Mouse (Mus musculus) hindbrain, embryonic 11.5 days (tissue): ENCODE measurements around the gene Tyw5. TPM values are rescaled to one million over a fixed set of nuclear protein-coding genes. Genes with fewer than 3 reads are reported as not detected.

ENCODE experiments used
- ATAC-seq: fragments of 200-750 bp; cut with Nextera tagmentation; 2 replicates; pipeline ENCODE4 v1.8.0; 2017; ENCODE audit warnings: mild to moderate bottlenecking, moderate TSS enrichment, moderate library complexity; ENCODE audit not compliant: low FRiP score
- DNase-seq: peaks from one replicate; pipeline ENCODE4 v3.0.0-alpha.2; 2015; ENCODE audit warnings: low spot score
- H3K27ac ChIP-seq: fragments of 300-500 bp; sonication (generic); 2 replicates; pipeline ENCODE4 v1.5.1; 2014; ENCODE audit warnings: mild to moderate bottlenecking, low read depth, low read length
- H3K27me3 ChIP-seq: fragments of 300-500 bp; sonication (generic); 2 replicates; pipeline ENCODE4 v1.6.1; 2014; ENCODE audit warnings: mild to moderate bottlenecking, low read length, moderate library complexity, mixed read lengths; ENCODE audit not compliant: control insufficient read depth, insufficient read depth
- H3K36me3 ChIP-seq: fragments of 300-500 bp; sonication (generic); 2 replicates; pipeline ENCODE4 v1.6.1; 2014; ENCODE audit warnings: mild to moderate bottlenecking, low read length, moderate library complexity, mixed read lengths; ENCODE audit not compliant: control insufficient read depth, insufficient read depth
- H3K4me1 ChIP-seq: fragments of 300-500 bp; sonication (generic); replicated peaks from 2 replicates; pipeline ENCODE4 v1.6.1; 2014; ENCODE audit warnings: low read length, mixed read lengths; ENCODE audit not compliant: control insufficient read depth, insufficient read depth
- H3K4me2 ChIP-seq: fragments of 300-500 bp; sonication (generic); replicated peaks from 2 replicates; pipeline ENCODE4 v1.6.1; 2014; ENCODE audit warnings: mild to moderate bottlenecking, low read depth, low read length
- H3K4me3 ChIP-seq: fragments of 300-500 bp; sonication (generic); 2 replicates; pipeline ENCODE4 v1.5.1; 2014; ENCODE audit warnings: low read depth, low read length
- H3K9ac ChIP-seq: fragments of 300-500 bp; sonication (generic); 2 replicates; pipeline ENCODE4 v1.6.1; 2014; ENCODE audit warnings: low read depth, low read length
- H3K9me3 ChIP-seq: fragments of 300-500 bp; sonication (generic); 2 replicates; pipeline ENCODE4 v1.6.1; 2016; ENCODE audit warnings: low read length; ENCODE audit not compliant: control insufficient read depth
- WGBS: fragments of 180-500 bp; shearing (Covaris S2); extraction: QIAGEN DNeasy Blood & Tissue Kit; methylation state at CpG from one replicate; pipeline ENCODE4 v1.1.7; 2014; 5-methylcytosine and 5-hydroxymethylcytosine counted together
- polyA plus RNA-seq: library from polyadenylated mRNA; unstranded; fragments of >200 nt; fragmentation: Nextera tagmentation; extraction: Ambion mirVana; gene quantifications from 2 replicates; pipeline ENCODE4 v1.2.1, GENCODE M21; 2014

Tyw5 gene
- polyA plus RNA-seq, 1 experiment from 2014 or later: 27.9 TPM

GRCm38 (mm10) chr1:57429786-57430483, 23.0 kb upstream of the Tyw5 start:
- Histone ChIP-seq H3K9ac (peak overlapping the region; percentile 42; the same call in 1 of the 2 replicates), H3K4me3 (no peak overlapping the region), H3K36me3 (no peaks in the 10 kb centered on the region), H3K4me2 (no peak overlapping the region; the same call in 1 of the 2 replicates), H3K4me1 (no peaks in the 10 kb centered on the region), H3K27ac (no peak overlapping the region), H3K27me3 (no peaks in the 10 kb centered on the region), H3K9me3 (no peaks in the 10 kb centered on the region)
- ATAC-seq: peak; percentile 64
- WGBS: 6% methylated on average over 12 of the region's 12 CpGs
- peak; percentile 65 for DNase-seq

GRCm38 (mm10) chr1:57428368-57429308, 21.7 kb upstream of the Tyw5 start:
- peak; percentile 92 for DNase-seq
- H3K4me2 ChIP-seq: no peak overlapping the region
- no peaks in the 10 kb centered on the region for H3K36me3 ChIP-seq
- H3K9me3 ChIP-seq: no peaks in the 10 kb centered on the region
- peak; percentile 81 for ATAC-seq
- no peak overlapping the region for H3K27ac ChIP-seq
- 55% methylated on average over 16 of the region's 16 CpGs for WGBS
- no peaks in the 10 kb centered on the region for H3K4me1 ChIP-seq
- no peaks in the 10 kb centered on the region for H3K27me3 ChIP-seq
- H3K4me3 ChIP-seq: no peak overlapping the region
- H3K9ac ChIP-seq: no peak overlapping the region

- Histone ChIP-seq H3K9me3 (no peaks in the 10 kb centered on the region), H3K4me1 (no peaks in the 10 kb centered on the region), H3K9ac (no peak overlapping the region), H3K27me3 (no peaks in the 10 kb centered on the region), H3K4me3 (no peak overlapping the region), H3K27ac (no peak overlapping the region), H3K36me3 (no peaks in the 10 kb centered on the region), H3K4me2 (no peak overlapping the region)
- DNase-seq: peak; percentile 44
- 26% methylated on average over 1 of the region's 1 CpGs for WGBS
- ATAC-seq: no peak
Observed at GRCm38 (mm10) chr1:57423696-57424095, 16.8 kb upstream of the Tyw5 start.

GRCm38 (mm10) chr1:57413397-57413796, 6.5 kb upstream of the Tyw5 start:
- no peaks in the 10 kb centered on the region for H3K27me3 ChIP-seq
- H3K27ac ChIP-seq: no peak overlapping the region
- H3K36me3 ChIP-seq: no peaks in the 10 kb centered on the region
- H3K9ac ChIP-seq: no peak overlapping the region
- no peak overlapping the region for H3K4me2 ChIP-seq
- DNase-seq: no peak
- H3K4me1 ChIP-seq: no peaks in the 10 kb centered on the region
- WGBS: 91% methylated on average over 2 of the region's 2 CpGs
- no peak overlapping the region for H3K4me3 ChIP-seq
- no peak for ATAC-seq
- H3K9me3 ChIP-seq: no peaks in the 10 kb centered on the region

GRCm38 (mm10) chr1:57408994-57409393, 2.1 kb upstream of the Tyw5 start:
- no peak for DNase-seq
- Histone ChIP-seq H3K27ac (no peak overlapping the region), H3K9ac (no peak overlapping the region), H3K27me3 (no peaks in the 10 kb centered on the region), H3K4me2 (no peak overlapping the region), H3K4me3 (no peak overlapping the region), H3K9me3 (no peaks in the 10 kb centered on the region), H3K4me1 (no peaks in the 10 kb centered on the region; the same call in 1 of the 2 replicates), H3K36me3 (no peaks in the 10 kb centered on the region)
- 79% methylated on average over 2 of the region's 2 CpGs for WGBS
- ATAC-seq: no peak

- Histone ChIP-seq H3K4me3 (no peak overlapping the region), H3K9me3 (no peaks in the 10 kb centered on the region), H3K4me1 (no peaks in the 10 kb centered on the region), H3K27ac (no peak overlapping the region), H3K9ac (no peak overlapping the region), H3K27me3 (no peaks in the 10 kb centered on the region), H3K36me3 (no peaks in the 10 kb centered on the region), H3K4me2 (no peak overlapping the region)
- 95% methylated on average over 5 of the region's 5 CpGs for WGBS
- DNase-seq (no peak), ATAC-seq (no peak)
Observed at GRCm38 (mm10) chr1:57402116-57402515, 4.8 kb downstream of the Tyw5 start.

- Histone ChIP-seq H3K27me3 (no peaks in the 10 kb centered on the region), H3K9ac (no peak overlapping the region), H3K36me3 (no peaks in the 10 kb centered on the region), H3K4me3 (no peak overlapping the region), H3K4me2 (no peak overlapping the region), H3K4me1 (no peaks in the 10 kb centered on the region), H3K27ac (no peak overlapping the region), H3K9me3 (no peaks in the 10 kb centered on the region)
- DNase-seq: no peak
- WGBS: 91% methylated on average over 2 of the region's 2 CpGs
- no peak for ATAC-seq
Observed at GRCm38 (mm10) chr1:57400877-57401276, 6.0 kb downstream of the Tyw5 start.

GRCm38 (mm10) chr1:57400321-57400720, 6.6 kb downstream of the Tyw5 start:
- Histone ChIP-seq H3K9me3 (no peaks in the 10 kb centered on the region), H3K27ac (no peak overlapping the region), H3K9ac (no peak overlapping the region), H3K4me1 (no peaks in the 10 kb centered on the region), H3K27me3 (no peaks in the 10 kb centered on the region), H3K4me2 (no peak overlapping the region), H3K36me3 (0 out of 2 replicates have a peak, but pooled peaks cover 2% of the 10 kb centered on the region), H3K4me3 (no peak overlapping the region)
- DNase-seq (no peak), ATAC-seq (no peak)
- WGBS: 90% methylated on average over 2 of the region's 2 CpGs
